Mouse (Mus musculus) E14TG2a.4 (cell line): Measurements from ENCODE around the gene Ggnbp2.

Experiments used
- CTCF ChIP-seq: conservative IDR thresholded peaks from 2 replicates; pipeline ENCODE4 v1.5.1; 2014; ENCODE audit warnings: low read length
- NANOG ChIP-seq: IDR thresholded peaks from 2 replicates; pipeline ENCODE4 v1.6.1; 2014; ENCODE audit warnings: borderline replicate concordance, low read length, mixed read lengths
- POU5F1 ChIP-seq: IDR thresholded peaks from 2 replicates; pipeline ENCODE4 v1.6.1; 2014; ENCODE audit warnings: low read length, borderline replicate concordance

DNA sequence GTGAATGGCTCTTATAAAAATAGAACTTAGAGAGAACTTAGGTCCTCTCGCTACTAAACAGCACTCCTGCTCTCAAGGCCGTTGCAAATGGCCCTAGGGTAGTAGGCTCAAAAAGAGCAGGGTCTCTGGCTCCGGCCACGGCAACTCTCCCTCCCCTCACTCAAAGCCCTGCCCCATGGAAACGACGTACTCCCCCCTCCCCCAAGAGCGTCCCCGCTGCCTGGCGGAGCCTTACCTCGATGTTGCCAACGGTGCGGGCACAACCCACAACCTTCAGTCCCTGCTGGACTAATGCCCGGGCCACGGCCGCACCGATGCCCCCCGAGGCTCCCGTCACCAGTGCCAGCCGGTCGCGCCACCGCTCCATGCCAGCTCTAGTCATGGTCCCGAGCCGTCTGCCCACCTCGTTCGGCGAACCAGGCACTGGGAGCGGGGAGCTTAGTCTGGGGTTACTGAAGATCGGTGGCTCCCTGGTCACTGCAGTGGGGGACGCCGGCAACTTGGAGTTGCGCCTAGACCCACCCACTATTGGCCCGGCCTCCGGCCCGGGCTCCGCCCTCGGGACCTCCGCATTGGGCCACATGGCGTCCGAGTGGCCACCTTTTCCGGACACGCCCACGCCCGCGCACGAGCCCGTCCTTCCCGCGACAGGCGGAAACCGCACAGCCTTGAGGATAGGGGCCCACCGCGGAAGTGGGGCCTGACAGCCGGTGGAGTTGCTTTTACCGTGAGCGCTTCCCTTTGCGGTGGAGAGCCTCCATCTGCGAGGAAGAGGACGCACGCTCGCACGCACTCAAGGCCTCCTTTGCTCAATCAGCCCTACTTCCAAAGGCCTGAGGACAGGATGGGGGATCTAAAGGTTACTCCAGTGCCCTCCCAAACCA, 41.9 kb downstream of the Ggnbp2 start, which contains the start of gene Dhrs11:
- no peak for TF ChIP-seq CTCF
- TF ChIP-seq NANOG = no peak
- no peak for TF ChIP-seq POU5F1
